Mouse (Mus musculus) left cerebral cortex, adult 18-20 months (tissue): ENCODE data around the gene Pbx2. TPM values are rescaled to one million over a fixed set of nuclear protein-coding genes. Genes with fewer than 3 reads are reported as not detected.
A peak's percentile ranks its signal among the peaks of the same experiment; 100 is the strongest.

ENCODE experiments used
- DNase-seq, 2 experiments: peaks; one replicate each; pipeline ENCODE4 v3.0.0; 2021 to 2022; ENCODE audit warnings: low spot score in 2 of 2, mixed read lengths in 1 of 2
- total RNA-seq, 2 experiments: library from RNA; stranded (reverse); gene quantifications; 2 replicates each; pipeline ENCODE4 v1.2.3; 2021

Pbx2 gene
- total RNA-seq, 2 experiments from 2014 or later = 58.4 to 64.5 TPM

DNA sequence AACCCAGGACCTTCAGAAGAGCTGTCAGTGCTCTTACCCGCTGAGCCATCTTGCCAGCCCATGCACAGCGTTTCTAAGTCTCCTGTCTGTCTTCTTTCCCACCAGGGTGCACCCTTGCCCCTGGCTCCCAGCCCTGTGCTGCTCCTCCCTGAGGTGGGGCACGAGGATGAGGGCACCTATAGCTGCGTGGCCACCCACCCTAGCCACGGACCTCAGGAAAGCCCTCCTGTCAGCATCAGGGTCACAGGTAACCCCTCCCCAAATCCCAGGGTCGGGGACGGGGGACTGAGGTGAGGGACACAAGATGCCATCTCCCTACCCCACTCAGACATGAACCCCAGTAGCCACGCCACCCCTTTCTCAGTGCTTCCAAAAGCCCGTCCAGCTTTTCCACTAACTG, 8.8 kb downstream of the Pbx2 start:
- DNase-seq = no peak

DNA sequence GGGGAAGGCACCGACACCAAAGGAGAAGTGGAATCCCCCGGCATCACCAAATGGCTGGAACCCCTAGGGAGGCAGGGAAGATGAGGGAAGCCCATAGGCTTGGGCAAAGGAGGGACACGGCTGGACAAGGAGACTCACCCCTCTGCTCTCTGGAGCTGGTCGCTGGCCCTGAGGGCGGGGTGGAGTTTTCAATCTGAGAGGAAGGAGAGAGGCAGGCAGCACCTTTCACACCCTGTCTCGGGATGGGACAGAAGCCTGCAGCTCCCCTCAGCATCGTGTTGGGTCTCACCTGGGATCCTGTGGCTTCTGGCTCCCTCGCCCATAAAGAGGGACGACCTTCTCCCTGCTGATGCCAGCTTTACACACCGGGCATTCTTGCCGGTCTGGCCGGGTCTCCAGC, 10.7 kb downstream of the Pbx2 start:
- DNase-seq = no peak

- DNase-seq = peak; percentile 98 to 100
These were observed 12.5 kb downstream of the Pbx2 start, which contains the start of gene Rnf5 for GRCm38 (mm10) chr17:34603375-34604060. Gene Rnf5 (minus strand): TSS chr17:34603690.

DNA sequence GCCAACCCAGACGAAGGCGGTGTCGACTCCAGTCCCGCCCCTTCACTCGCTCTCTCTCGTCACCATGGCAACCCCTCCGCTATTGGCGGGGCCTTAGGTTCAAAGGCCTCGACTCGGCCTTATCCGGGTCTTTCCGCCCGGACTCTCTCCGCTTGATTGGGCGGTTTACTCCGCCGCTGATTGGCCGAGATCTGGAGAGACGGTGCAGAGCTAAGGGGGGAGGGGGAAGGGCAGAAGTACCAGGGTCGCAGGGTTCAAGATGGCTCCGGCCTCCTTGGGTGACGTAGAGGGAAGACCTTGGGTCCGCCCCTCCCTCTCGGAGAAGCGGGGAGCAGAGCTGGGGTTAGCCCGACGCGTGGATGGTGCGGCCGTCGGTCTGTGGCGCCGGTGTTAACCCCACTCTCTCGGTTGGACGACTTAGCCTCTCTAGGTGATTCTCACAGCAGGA, 13.0 kb downstream of the Pbx2 start, which contains the start of gene Agpat1:
Agpat1 (plus strand) TSS at position 202 of the 448 bp plus-strand sequence.
- DNase-seq = peak; percentile 97

GRCm38 (mm10) chr17:34604511-34605237, 13.6 kb downstream of the Pbx2 start:
- no peak for DNase-seq

GRCm38 (mm10) chr17:34605609-34606008, 14.5 kb downstream of the Pbx2 start:
- DNase-seq = peak; percentile 97 to 99

GRCm38 (mm10) chr17:34606186-34607039, 15.3 kb downstream of the Pbx2 start:
- DNase-seq = no peak

DNA sequence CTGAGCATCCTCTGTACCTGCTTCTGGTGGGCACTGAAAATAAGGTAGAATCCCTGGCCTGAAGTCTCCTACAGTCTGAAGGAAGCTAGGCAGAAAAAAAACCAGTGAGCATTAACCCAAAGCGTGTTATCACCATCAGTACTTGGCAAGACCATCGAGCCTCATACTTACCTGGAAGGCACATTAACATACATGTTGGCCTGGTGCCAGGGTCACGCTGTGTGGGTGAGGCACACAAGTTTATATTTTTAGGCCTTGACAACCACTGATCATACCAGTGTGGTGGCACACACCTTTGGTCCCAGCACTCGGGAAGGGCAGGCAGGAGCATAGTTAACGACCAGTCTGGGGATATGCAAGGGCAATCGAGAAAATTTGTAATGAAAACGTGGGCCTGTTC, 16.9 kb downstream of the Pbx2 start:
- no peak for DNase-seq

DNA sequence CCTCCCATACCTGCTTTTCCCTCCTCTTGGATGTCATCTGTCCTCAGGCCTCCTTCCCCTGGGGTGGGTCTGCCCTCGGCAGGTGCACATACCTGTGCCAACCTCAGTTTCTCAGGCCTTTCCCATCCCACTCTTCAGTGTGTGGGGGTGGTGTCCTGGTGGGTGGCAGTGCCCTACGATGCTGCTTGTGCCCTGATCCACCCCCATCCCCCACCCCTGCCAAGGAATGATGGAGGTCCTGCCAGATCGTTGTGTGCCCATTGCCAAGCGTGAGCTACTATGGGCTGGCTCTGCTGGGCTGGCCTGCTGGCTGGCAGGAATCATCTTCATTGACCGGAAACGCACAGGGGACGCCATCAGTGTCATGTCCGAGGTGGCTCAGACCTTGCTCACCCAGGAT, 20.0 kb downstream of the Pbx2 start:
- DNase-seq = no peak

GRCm38 (mm10) chr17:34613054-34613645, 22.1 kb downstream of the Pbx2 start:
- no peak for DNase-seq

DNA sequence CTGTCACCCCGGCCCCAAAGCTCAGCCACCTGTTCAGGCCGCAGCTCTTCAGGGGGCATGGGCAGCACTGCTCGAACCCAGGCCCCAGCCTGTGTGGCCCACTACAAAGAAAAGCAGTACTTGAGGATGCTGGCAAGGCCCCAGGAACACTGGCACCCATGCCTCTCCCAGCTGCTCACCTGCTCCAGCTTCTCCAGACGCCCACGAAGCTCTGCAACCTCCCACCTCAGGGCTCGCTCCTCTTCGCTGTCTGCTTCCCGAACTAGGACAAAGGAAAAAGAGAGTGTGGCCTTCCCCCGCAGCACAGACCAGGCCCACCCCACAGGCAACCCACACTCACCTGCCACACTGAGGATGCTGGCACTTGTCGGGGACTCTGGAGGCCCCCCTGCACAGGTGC, 22.8 kb downstream of the Pbx2 start:
- peak in 1 of 2 experiments; percentile 39 for DNase-seq

- no peak for DNase-seq
These were observed 24.8 kb downstream of the Pbx2 start, which contains the start of gene Egfl8 for GRCm38 (mm10) chr17:34615871-34616270. Gene Egfl8 (minus strand): TSS chr17:34615971.

GRCm38 (mm10) chr17:34618999-34619398, 27.9 kb downstream of the Pbx2 start:
- DNase-seq = peak in 1 of 2 experiments; percentile 64

GRCm38 (mm10) chr17:34621006-34621405, 29.9 kb downstream of the Pbx2 start:
- no peak for DNase-seq

DNA sequence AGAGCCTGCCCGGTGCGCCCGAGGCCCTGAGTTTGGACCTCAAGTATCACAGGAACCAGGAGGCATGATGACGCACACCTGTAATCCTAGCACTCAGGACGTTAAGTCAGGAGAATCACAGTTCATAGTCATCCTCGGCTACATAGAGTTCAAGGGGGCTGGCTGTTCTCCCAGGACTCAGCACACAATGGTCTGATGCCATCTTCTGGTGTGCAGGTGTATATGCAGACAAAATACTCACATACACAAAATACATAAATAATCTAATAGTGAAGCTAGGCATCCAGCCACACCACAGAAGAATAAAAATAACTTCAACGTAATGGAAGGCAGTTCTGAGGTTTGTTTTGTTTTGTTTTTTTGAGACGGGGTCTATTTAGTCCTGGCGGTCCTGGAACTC, 32.1 kb downstream of the Pbx2 start:
- DNase-seq = no peak

GRCm38 (mm10) chr17:34624981-34625380, 33.9 kb downstream of the Pbx2 start:
- DNase-seq = no peak

GRCm38 (mm10) chr17:34626062-34626772, 35.2 kb downstream of the Pbx2 start:
- DNase-seq = no peak

DNA sequence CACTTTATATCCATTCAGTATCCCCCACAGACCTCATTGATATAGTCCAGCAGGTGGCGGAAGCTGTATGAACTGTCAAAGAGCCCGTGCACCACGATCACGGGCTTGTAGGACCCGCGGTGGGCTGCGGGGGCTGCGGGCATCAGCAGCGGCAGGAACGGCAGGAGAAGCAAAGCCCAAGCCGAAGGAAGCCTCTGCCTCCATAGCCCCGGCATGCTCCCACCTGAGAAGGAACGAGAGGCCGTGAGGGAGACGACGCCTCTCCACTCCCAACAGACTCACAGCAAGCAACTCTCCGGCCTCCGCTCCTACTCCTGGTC, 35.7 kb downstream of the Pbx2 start:
- no peak for DNase-seq

DNA sequence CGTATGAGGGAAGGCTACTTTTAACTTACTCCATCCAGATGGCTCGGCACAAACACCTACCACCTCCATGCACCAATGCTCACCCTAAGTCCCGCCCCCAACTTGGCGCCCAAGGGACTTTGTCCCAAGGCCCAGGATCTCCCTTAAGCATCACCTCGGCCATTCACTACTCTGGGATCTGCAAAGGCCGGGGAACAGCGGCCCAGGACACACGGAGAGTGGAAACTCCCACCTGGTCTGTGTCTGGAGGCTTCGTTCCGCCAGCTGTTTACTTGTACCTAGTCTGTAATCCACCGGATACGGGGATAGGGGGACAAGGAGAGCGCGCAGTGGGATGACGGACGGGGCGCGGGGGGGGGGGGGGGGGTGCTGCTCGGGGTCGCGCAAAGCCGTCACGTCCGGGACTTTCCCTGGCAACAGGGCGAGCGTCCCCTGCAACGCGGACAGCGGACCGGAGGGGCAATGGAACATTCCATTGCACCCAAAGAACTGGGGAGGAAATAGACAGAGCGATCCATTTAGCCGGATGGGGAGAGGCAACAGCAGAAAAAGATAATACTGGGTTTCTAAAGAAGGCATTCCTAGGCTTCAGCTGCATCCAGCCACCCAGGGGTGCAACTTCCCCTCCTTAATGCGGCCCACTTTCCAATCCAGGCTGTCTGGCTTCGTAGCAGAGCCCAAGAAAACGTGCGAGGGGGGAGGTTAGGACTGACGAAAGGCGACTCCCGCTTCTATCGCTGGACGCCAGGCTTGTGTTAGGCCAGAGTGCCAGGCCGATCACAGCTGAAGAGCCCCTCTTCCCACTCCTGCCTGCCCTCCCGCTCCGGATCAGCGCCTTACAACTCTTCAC, 36.3 kb downstream of the Pbx2 start:
- peak; percentile 83 to 86 for DNase-seq
